Mouse (Mus musculus) monocyte, adult 2 months (primary cell): Measurements from ENCODE around the gene Figla.

Source experiments
- DNase-seq, 2 experiments: peaks; one replicate each; pipeline ENCODE4 v3.0.0; 2022; ENCODE audit warnings: low spot score in 2 of 2, low read depth in 1 of 2

The Figla gene

GRCm38 (mm10) chr6:86028150-86028549 is 12.2 kb downstream of the Figla start:
- no peak for DNase-seq

GRCm38 (mm10) chr6:86028601-86029322 is 12.8 kb downstream of the Figla start, which contains the start of gene Add2:
Gene Add2, plus strand, starts transcription at chr6:86028681.
- no peak for DNase-seq

- no peak for DNase-seq
Observed at GRCm38 (mm10) chr6:86029323-86029713, 13.3 kb downstream of the Figla start.

- DNase-seq = no peak
Observed at GRCm38 (mm10) chr6:86031527-86031926, 15.6 kb downstream of the Figla start.

GRCm38 (mm10) chr6:86033635-86034034 is 17.7 kb downstream of the Figla start:
- no peak for DNase-seq

GRCm38 (mm10) chr6:86038901-86039300 is 22.9 kb downstream of the Figla start:
- no peak for DNase-seq

GRCm38 (mm10) chr6:86040140-86040539 is 24.2 kb downstream of the Figla start:
- no peak for DNase-seq

GRCm38 (mm10) chr6:86047510-86047909 is 31.5 kb downstream of the Figla start:
- DNase-seq = no peak

- DNase-seq = no peak
Observed at GRCm38 (mm10) chr6:86048509-86048908, 32.5 kb downstream of the Figla start.

GRCm38 (mm10) chr6:86050586-86051268 is 34.8 kb downstream of the Figla start:
- DNase-seq = no peak

- DNase-seq = no peak
Observed at GRCm38 (mm10) chr6:86052032-86052459, 36.1 kb downstream of the Figla start.

- no peak for DNase-seq
Observed at GRCm38 (mm10) chr6:86052556-86052955, 36.6 kb downstream of the Figla start.

- no peak for DNase-seq
Observed at GRCm38 (mm10) chr6:86053099-86053498, 37.1 kb downstream of the Figla start.

GRCm38 (mm10) chr6:86053594-86053993 is 37.6 kb downstream of the Figla start:
- DNase-seq = no peak

GRCm38 (mm10) chr6:86058475-86058874 is 42.5 kb downstream of the Figla start:
- DNase-seq = no peak

GRCm38 (mm10) chr6:86059151-86059853 is 43.3 kb downstream of the Figla start:
- DNase-seq = no peak

GRCm38 (mm10) chr6:86060170-86060569 is 44.2 kb downstream of the Figla start:
- no peak for DNase-seq

GRCm38 (mm10) chr6:86062226-86062625 is 46.3 kb downstream of the Figla start:
- no peak for DNase-seq

GRCm38 (mm10) chr6:86062684-86063083 is 46.7 kb downstream of the Figla start:
- no peak for DNase-seq

GRCm38 (mm10) chr6:86064318-86065016 is 48.5 kb downstream of the Figla start:
- no peak for DNase-seq

GRCm38 (mm10) chr6:86066727-86067126 is 50.8 kb downstream of the Figla start:
- DNase-seq = no peak
